Mouse (Mus musculus): ENCODE measurements around the gene Slc17a2.

- TF ChIP-seq NELFE (IDR thresholded peaks at IDR 0.05; ENCODE audit: low read depth, low read length), result no peak
- TF ChIP-seq USF2 (IDR thresholded peaks at IDR 0.05; ENCODE audit: borderline replicate concordance in 1 of 2, insufficient read depth in 1 of 2, low read depth in 1 of 2, low read length in 2 of 2), result no peak
- no peak for TF ChIP-seq POLR2A (IDR thresholded peaks at IDR 0.05; ENCODE audit: control insufficient read depth in 1 of 2, insufficient read depth in 1 of 2, low read depth in 1 of 2, low read length in 2 of 2, poor library complexity in 1 of 2)
- TF ChIP-seq ZKSCAN1 (IDR thresholded peaks at IDR 0.05; ENCODE audit: low read depth, low read length), result no peak
Observed at GRCm38 (mm10) chr13:23804532-23804931, 2.3 kb upstream of the Slc17a2 start.

Data from MEL (cell line).